Mouse (Mus musculus): ENCODE measurements around the gene Gm44965. TPM values are rescaled to one million over a fixed set of nuclear protein-coding genes. Genes with fewer than 3 reads are reported as not detected.

Gm44965 gene
- polyA plus RNA-seq, 1 experiment: 0.42 TPM

GRCm38 (mm10) chr6:48626464-48626863 is 32.7 kb downstream of the Gm44965 start, which contains the start of gene AI854703:
Gene AI854703, plus strand, starts transcription at chr6:48626764.
- 29% methylated on average over 8 of the region's 8 CpGs for WGBS
- H3K4me1 ChIP-seq (ENCODE audit: control insufficient read depth, insufficient read depth, low read length): peaks cover 28% of the 10 kb centered on the region

DNA sequence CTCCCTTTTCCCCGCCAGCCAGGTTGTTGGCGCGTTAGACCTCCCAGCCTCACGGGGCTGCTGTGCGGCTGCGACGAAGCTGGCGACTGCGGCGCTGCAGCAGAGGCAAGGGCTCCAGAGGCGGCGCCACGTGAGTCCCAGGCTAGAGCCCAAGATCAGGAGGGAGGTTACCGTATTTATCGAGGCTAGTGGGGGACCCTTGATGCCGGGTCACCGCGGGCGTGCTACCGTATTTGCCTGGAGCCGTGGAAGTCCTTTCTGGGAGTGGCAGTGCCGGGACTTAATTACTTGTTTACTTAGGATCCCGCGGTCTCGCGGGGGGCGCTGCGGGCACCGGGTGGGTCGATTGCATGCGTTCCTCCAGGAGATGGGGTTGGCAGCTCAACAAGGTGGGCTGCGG is 33.2 kb downstream of the Gm44965 start:
- under 1% methylated on average over 32 of the region's 32 CpGs for WGBS
- peak overlapping the region; percentile 98 for H3K27ac ChIP-seq (ENCODE audit: insufficient read depth, low read depth, low read length)
- peaks cover 28% of the 10 kb centered on the region for H3K4me1 ChIP-seq (ENCODE audit: control insufficient read depth, insufficient read depth, low read length)
- H3K4me3 ChIP-seq (ENCODE audit: insufficient read depth, low read depth, low read length): peak overlapping the region; percentile 62
- no peaks in the 10 kb centered on the region for H3K27me3 ChIP-seq (replicated peaks; ENCODE audit: control insufficient read depth, insufficient read depth, low read length)
- DNase-seq: peak; percentile 87
- no peaks in the 10 kb centered on the region for H3K36me3 ChIP-seq (ENCODE audit: control insufficient read depth, insufficient read depth, low read length)
- TF ChIP-seq POLR2A (IDR thresholded peaks at IDR 0.05; ENCODE audit: low read depth, low read length) (no peak), CTCF (conservative IDR thresholded peaks at IDR 0.05; ENCODE audit: insufficient read depth, insufficient read length, low read depth, low read length) (peak; percentile 30; the same call in 1 of the 2 replicates)

More at GRCm38 (mm10) chr6:48626464-48626863, 32.7 kb downstream of the Gm44965 start, which contains the start of gene AI854703:
- H3K36me3 ChIP-seq (ENCODE audit: control insufficient read depth, insufficient read depth, low read length): no peaks in the 10 kb centered on the region
- peak within 1 kb of the TSS; percentile 98 for H3K27ac ChIP-seq (ENCODE audit: insufficient read depth, low read depth, low read length)
- peak within 1 kb of the TSS; percentile 62 for H3K4me3 ChIP-seq (ENCODE audit: insufficient read depth, low read depth, low read length)
- TF ChIP-seq CTCF (conservative IDR thresholded peaks at IDR 0.05; ENCODE audit: insufficient read depth, insufficient read length, low read depth, low read length): no peak
- TF ChIP-seq POLR2A (IDR thresholded peaks at IDR 0.05; ENCODE audit: low read depth, low read length): no peak
- H3K27me3 ChIP-seq (replicated peaks; ENCODE audit: control insufficient read depth, insufficient read depth, low read length): no peaks in the 10 kb centered on the region
- DNase-seq: no peak

DNA sequence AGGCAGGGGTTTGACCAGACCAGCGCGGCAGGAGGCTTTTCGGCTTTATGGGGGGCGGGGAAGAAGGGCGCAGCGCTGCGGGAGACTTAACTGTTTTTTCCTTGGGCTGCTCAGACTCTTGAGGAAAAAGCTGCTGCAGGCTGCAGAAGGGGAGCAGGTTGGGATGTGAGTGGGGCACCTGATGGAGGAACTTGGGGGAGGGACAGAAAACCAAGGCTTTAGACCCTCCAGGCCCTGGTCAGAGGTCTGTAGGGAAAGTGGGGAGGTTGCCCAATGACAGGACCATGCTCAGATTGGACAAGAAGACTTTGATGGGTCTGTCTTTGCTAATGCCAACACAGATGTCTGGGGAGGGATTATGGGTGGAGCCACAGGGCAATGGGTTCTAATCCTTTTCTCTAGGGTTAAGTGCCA is 33.8 kb downstream of the Gm44965 start:
- Histone ChIP-seq H3K4me3 (ENCODE audit: insufficient read depth, low read depth, low read length) (peak overlapping the region; percentile 62), H3K27ac (ENCODE audit: insufficient read depth, low read depth, low read length) (peak overlapping the region; percentile 98), H3K36me3 (ENCODE audit: control insufficient read depth, insufficient read depth, low read length) (no peaks in the 10 kb centered on the region), H3K4me1 (ENCODE audit: control insufficient read depth, insufficient read depth, low read length) (peaks cover 28% of the 10 kb centered on the region), H3K27me3 (replicated peaks; ENCODE audit: control insufficient read depth, insufficient read depth, low read length) (no peaks in the 10 kb centered on the region)
- TF ChIP-seq POLR2A (IDR thresholded peaks at IDR 0.05; ENCODE audit: low read depth, low read length) (no peak), CTCF (conservative IDR thresholded peaks at IDR 0.05; ENCODE audit: insufficient read depth, insufficient read length, low read depth, low read length) (no peak)
- WGBS: 7% methylated on average over 7 of the region's 7 CpGs
- peak; percentile 81 for DNase-seq

GRCm38 (mm10) chr6:48628377-48628776 is 34.6 kb downstream of the Gm44965 start:
- Histone ChIP-seq H3K4me3 (ENCODE audit: insufficient read depth, low read depth, low read length) (peak overlapping the region; percentile 62), H3K4me1 (ENCODE audit: control insufficient read depth, insufficient read depth, low read length) (peaks cover 28% of the 10 kb centered on the region), H3K27me3 (replicated peaks; ENCODE audit: control insufficient read depth, insufficient read depth, low read length) (no peaks in the 10 kb centered on the region), H3K27ac (ENCODE audit: insufficient read depth, low read depth, low read length) (peak overlapping the region; percentile 98), H3K36me3 (ENCODE audit: control insufficient read depth, insufficient read depth, low read length) (no peaks in the 10 kb centered on the region)
- 22% methylated on average over 3 of the region's 3 CpGs for WGBS
- TF ChIP-seq CTCF (conservative IDR thresholded peaks at IDR 0.05; ENCODE audit: insufficient read depth, insufficient read length, low read depth, low read length) (no peak), POLR2A (IDR thresholded peaks at IDR 0.05; ENCODE audit: low read depth, low read length) (peak; percentile 50)
- peak; percentile 92 for DNase-seq

DNA sequence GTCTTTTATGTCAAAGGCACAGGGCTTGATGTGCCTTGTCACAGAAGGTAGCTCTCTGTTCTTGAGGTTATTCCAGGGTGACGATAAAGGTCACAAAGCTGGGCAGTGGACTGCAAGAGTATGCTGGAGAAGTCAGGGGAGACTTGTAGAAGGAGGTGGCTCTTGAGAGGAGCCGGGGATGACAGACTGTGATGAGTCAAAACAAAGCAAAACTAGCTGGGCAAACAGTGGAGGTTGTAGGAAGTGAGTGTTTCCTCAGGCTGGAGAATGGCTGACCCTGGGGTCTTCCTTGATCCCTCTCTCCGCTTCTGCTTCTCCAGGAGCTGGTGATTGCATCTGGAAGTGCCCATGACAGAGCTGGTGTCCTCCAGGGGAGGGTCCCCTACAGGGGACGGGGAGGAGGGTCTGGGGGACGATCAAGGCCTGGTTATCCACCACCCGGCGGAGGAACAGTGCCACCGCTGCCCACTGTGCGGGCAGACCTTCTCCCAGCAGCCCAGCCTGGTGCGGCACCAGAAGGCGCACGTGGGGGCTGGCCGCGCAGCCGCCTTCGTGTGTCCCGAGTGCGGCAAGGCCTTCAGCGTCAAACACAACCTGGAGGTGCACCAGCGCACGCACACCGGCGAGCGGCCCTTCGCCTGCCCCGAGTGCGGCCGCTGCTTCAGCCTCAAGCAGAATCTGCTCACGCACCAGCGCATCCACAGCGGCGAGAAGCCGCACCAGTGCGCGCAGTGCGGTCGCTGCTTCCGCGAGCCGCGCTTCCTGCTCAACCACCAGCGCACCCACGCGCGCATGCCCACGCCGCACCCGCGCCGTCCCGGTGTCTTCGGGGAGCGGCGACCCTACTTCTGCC is 35.3 kb downstream of the Gm44965 start:
- peaks cover 28% of the 10 kb centered on the region for H3K4me1 ChIP-seq (ENCODE audit: control insufficient read depth, insufficient read depth, low read length)
- TF ChIP-seq CTCF (conservative IDR thresholded peaks at IDR 0.05; ENCODE audit: insufficient read depth, insufficient read length, low read depth, low read length) (no peak), POLR2A (IDR thresholded peaks at IDR 0.05; ENCODE audit: low read depth, low read length) (no peak)
- peak overlapping the region; percentile 98 for H3K27ac ChIP-seq (ENCODE audit: insufficient read depth, low read depth, low read length)
- no peaks in the 10 kb centered on the region for H3K27me3 ChIP-seq (replicated peaks; ENCODE audit: control insufficient read depth, insufficient read depth, low read length)
- 3% methylated on average over 54 of the region's 54 CpGs for WGBS
- peak; percentile 51 for DNase-seq
- no peaks in the 10 kb centered on the region for H3K36me3 ChIP-seq (ENCODE audit: control insufficient read depth, insufficient read depth, low read length)
- peak overlapping the region; percentile 50 for H3K4me3 ChIP-seq (ENCODE audit: insufficient read depth, low read depth, low read length)

- peak; percentile 77 for DNase-seq
- peak overlapping the region; percentile 50 for H3K4me3 ChIP-seq (ENCODE audit: insufficient read depth, low read depth, low read length)
- H3K4me1 ChIP-seq (ENCODE audit: control insufficient read depth, insufficient read depth, low read length): peaks cover 28% of the 10 kb centered on the region
- no peaks in the 10 kb centered on the region for H3K27me3 ChIP-seq (replicated peaks; ENCODE audit: control insufficient read depth, insufficient read depth, low read length)
- H3K36me3 ChIP-seq (ENCODE audit: control insufficient read depth, insufficient read depth, low read length): no peaks in the 10 kb centered on the region
- peak overlapping the region; percentile 98 for H3K27ac ChIP-seq (ENCODE audit: insufficient read depth, low read depth, low read length)
- WGBS: 11% methylated on average over 13 of the region's 13 CpGs
- TF ChIP-seq CTCF (conservative IDR thresholded peaks at IDR 0.05; ENCODE audit: insufficient read depth, insufficient read length, low read depth, low read length) (no peak), POLR2A (IDR thresholded peaks at IDR 0.05; ENCODE audit: low read depth, low read length) (no peak)
Observed at GRCm38 (mm10) chr6:48629661-48630034, 35.9 kb downstream of the Gm44965 start.

DNA sequence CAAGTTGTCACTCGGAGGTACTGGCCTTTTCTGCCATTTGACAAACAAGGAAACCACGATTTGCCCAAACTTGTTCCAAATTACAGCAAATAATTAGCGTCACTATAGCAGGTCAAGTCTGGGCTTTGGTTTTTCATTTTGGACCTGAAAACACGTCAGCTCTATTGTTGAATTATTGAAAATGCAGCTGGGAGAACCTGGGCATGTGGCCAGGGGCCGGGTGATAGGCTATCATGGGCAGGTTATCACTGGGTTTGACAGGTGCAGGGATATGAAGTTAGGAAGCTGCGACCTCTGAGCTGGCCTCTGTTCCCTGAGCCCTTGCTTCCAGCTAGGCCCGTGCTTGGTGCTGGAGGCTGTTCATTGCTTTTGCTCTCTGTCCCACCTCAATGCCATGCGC is 37.1 kb downstream of the Gm44965 start:
- TF ChIP-seq CTCF (conservative IDR thresholded peaks at IDR 0.05; ENCODE audit: insufficient read depth, insufficient read length, low read depth, low read length) (no peak), POLR2A (IDR thresholded peaks at IDR 0.05; ENCODE audit: low read depth, low read length) (no peak)
- H3K27ac ChIP-seq (ENCODE audit: insufficient read depth, low read depth, low read length): peak overlapping the region; percentile 40
- DNase-seq: no peak
- no peaks in the 10 kb centered on the region for H3K27me3 ChIP-seq (replicated peaks; ENCODE audit: control insufficient read depth, insufficient read depth, low read length)
- H3K4me1 ChIP-seq (ENCODE audit: control insufficient read depth, insufficient read depth, low read length): peaks cover 28% of the 10 kb centered on the region
- no peak overlapping the region for H3K4me3 ChIP-seq (ENCODE audit: insufficient read depth, low read depth, low read length)
- H3K36me3 ChIP-seq (ENCODE audit: control insufficient read depth, insufficient read depth, low read length): no peaks in the 10 kb centered on the region
- WGBS: 85% methylated on average over 8 of the region's 8 CpGs
